Mouse (Mus musculus): ENCODE results near the gene Mmgt2. TPM values are rescaled to one million over a fixed set of nuclear protein-coding genes. Genes with fewer than 3 reads are reported as not detected.

Mmgt2 gene
- total RNA-seq, 2 experiments from 2014 or later: 16.5 to 17.9 TPM

GRCm38 (mm10) chr11:62615456-62615855 lies 33.0 kb upstream of the Mmgt2 start:
- no peak for DNase-seq (ENCODE audit: extremely low spot score in 1 of 2, low spot score in 1 of 2)

DNA sequence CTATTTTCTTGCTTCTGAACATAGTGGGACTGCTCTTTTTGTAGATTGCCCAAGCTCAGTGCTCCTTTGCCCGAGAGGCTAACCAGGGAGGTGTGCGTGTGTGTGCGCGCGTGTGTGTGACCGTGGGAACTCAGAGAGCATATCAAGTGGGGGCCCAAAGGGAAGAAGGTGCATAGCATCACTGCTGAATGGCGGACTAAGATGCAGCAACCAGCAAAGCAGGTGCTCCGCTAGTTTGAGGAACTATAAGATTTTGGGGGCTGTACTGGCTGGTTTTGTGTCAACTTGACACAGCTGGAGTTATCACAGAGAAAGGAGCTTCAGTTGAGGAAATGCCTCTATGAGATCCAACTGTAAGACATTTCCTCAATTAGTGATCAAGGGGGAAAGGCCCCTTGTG lies 27.4 kb upstream of the Mmgt2 start:
- DNase-seq (ENCODE audit: extremely low spot score in 1 of 2, low spot score in 1 of 2): no peak

DNA sequence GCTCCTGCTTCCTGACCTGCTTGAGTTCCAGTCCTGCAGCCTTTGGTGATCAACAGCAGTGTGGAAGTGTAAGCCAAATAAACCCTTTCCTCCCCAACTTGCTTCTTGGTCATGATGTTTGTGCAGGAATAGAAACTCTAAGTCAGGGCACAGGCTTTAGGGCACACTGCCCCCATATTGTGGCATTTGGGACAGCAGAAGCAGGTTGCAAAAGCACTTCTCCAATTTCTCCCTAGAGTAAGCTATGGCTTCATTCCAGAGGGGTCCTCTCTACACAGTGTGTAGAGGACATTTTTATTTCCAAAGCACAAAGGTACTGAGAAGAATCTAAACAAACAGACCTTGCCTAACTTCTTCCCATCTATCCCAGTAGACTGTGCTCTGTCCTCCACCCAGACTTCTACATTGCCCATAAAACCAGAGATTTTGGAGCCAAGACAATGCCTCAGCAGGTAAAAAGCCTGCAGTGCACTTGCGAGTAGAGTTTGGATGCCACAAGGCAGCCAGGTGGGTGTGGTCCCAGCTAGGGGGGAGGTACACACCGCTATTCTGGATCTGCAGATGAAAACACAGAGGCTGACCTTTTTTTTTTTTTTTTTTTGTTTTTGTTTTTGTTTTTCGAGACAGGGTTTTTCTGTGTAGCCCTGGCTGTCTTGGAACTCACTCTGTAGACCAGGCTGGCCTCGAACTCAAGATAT lies 26.7 kb upstream of the Mmgt2 start:
- no peak for DNase-seq (ENCODE audit: extremely low spot score in 1 of 2, low spot score in 1 of 2)

GRCm38 (mm10) chr11:62622850-62623249 lies 25.6 kb upstream of the Mmgt2 start:
- no peak for DNase-seq (ENCODE audit: extremely low spot score in 1 of 2, low spot score in 1 of 2)

DNA sequence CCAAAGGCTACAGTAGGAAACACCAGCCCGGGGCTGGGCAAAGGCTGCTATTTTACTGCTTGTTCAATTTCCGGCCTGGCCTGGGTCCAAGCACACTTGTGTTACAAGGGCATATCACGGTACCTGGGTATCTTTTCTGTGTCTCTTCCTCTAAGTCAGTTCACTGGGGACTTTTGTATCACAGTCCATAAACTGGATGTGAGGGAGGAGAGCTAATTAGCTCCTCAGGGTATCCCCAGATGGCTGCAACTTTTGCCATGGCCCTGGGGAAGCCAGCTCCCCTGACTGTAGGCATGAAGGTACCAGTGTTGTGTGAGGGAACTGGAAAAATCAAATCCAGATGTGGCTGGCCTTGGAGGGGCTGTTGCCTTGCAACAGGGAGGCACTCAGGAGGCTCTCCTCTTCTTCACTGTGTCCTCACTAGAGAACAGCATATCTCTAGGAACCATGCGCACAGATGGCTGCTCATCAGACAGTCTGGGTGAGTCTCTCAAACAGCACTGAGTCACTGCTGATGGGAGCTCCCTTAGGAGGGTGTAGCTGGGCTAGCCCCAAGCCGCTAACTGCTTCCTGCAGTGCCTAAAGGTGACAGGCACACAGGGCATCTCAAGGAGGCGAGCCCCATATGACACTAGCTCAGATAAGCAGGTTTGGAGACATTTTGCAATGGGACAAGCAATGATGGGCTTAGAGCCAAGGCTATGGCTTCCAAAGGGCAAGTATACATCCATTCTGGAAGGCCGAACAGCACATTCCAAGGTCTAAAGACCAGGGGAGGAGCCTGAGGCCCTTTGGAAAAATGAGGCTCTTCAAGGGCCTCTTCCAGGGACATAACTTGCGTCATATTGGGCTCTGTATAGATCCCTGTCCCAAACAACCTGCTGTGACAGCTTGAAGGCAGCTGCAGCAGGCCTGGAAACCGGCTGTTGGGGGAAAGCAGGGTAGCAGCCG lies 23.8 kb upstream of the Mmgt2 start:
- DNase-seq (ENCODE audit: extremely low spot score in 1 of 2, low spot score in 1 of 2): peak; percentile 60 to 67

- DNase-seq (ENCODE audit: extremely low spot score in 1 of 2, low spot score in 1 of 2): no peak
These were observed 18.9 kb upstream of the Mmgt2 start for GRCm38 (mm10) chr11:62629352-62630224.

DNA sequence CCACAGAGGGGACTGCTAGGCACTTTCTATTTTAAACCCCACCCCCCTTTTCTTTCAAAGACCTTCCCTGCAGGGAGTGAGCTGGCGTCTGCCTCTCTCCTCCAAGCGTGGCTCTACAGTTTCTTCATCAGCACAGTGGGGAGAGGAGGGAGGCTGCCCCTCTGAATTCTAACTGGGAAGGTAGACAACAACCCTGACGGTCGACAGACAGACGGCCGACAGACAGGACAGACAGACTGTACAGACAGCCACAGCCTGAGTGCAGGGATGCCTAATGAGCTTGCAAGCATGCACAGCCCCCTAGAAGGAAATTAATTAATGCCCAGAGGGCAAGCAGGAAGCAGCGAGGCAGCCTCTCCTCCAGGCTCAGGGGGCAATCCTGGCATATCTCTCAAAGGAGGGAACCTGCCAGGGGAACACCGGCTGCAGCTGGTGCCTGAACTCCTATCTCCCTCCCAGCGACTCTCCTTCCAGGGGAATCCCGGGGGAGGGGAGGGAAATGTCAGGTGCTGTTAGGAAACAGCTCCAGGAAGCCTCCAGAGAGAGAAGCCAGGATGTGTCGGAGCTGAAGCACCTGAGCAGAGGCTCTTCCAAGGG lies 18.1 kb upstream of the Mmgt2 start:
- DNase-seq (ENCODE audit: extremely low spot score in 1 of 2, low spot score in 1 of 2): no peak

- DNase-seq (ENCODE audit: extremely low spot score in 1 of 2, low spot score in 1 of 2): no peak
These were observed 17.3 kb upstream of the Mmgt2 start for GRCm38 (mm10) chr11:62631138-62631537.

- no peak for DNase-seq (ENCODE audit: extremely low spot score in 1 of 2, low spot score in 1 of 2)
These were observed 13.1 kb upstream of the Mmgt2 start for GRCm38 (mm10) chr11:62635406-62635805.

- no peak for DNase-seq (ENCODE audit: extremely low spot score in 1 of 2, low spot score in 1 of 2)
These were observed 12.2 kb upstream of the Mmgt2 start for GRCm38 (mm10) chr11:62636105-62636839.

GRCm38 (mm10) chr11:62636840-62637221 lies 11.6 kb upstream of the Mmgt2 start:
- DNase-seq (ENCODE audit: extremely low spot score in 1 of 2, low spot score in 1 of 2): no peak

GRCm38 (mm10) chr11:62637401-62637800 lies 11.1 kb upstream of the Mmgt2 start:
- no peak for DNase-seq (ENCODE audit: extremely low spot score in 1 of 2, low spot score in 1 of 2)

DNA sequence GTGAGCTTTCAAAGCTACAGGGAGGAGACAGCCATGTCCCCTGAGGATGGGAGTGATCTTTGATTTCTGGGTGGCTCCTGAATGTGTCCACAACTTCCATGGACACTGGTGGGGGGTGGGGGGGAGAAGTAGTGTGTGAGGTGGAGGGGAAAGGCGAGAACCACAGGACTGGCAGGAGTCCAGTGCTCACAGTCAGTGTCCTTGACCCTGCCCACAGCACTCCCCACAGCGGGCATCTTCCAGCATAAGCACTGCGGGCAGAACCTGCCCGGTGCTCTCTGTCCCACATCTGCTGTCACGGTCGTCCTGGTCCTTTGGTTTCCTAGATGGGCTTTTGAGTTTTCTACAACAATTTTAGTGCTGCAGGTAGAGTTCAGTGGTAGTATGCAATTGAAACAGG lies 10.7 kb upstream of the Mmgt2 start:
- no peak for DNase-seq (ENCODE audit: extremely low spot score in 1 of 2, low spot score in 1 of 2)

GRCm38 (mm10) chr11:62638402-62638801 lies 10.1 kb upstream of the Mmgt2 start:
- no peak for DNase-seq (ENCODE audit: extremely low spot score in 1 of 2, low spot score in 1 of 2)

DNA sequence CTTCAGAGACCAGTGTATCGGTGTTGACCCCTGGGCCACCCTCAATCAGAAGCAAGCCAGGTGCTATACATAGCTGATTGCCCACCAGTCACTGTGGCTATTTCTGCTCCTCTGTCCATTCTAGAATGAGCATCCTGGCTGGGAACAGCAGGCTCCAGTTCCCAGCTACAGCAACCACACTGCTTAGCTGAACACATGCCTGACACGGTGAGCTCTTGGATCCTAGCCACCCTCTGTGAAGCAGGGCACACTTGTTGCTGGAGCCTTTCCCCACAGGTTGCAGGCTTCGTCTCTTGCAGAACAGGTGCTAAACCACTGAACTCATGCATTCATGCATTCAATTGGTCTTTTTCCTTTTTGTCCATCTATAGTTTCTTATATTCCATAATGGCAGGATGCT lies 8.1 kb upstream of the Mmgt2 start:
- no peak for DNase-seq (ENCODE audit: extremely low spot score in 1 of 2, low spot score in 1 of 2)

GRCm38 (mm10) chr11:62642023-62642844 lies 6.2 kb upstream of the Mmgt2 start:
- DNase-seq (ENCODE audit: extremely low spot score in 1 of 2, low spot score in 1 of 2): no peak

- DNase-seq (ENCODE audit: extremely low spot score in 1 of 2, low spot score in 1 of 2): no peak
These were observed 5.3 kb upstream of the Mmgt2 start for GRCm38 (mm10) chr11:62643011-62643631.

- no peak for DNase-seq (ENCODE audit: extremely low spot score in 1 of 2, low spot score in 1 of 2)
These were observed 4.6 kb upstream of the Mmgt2 start for GRCm38 (mm10) chr11:62643681-62644363.
